Mouse (Mus musculus) CH12.LX (cell line): ENCODE data around the gene Gpx4.

ENCODE experiments used
- BHLHE40 ChIP-seq: IDR thresholded peaks from 2 replicates; pipeline ENCODE4 v1.6.1; 2011; ENCODE audit warnings: mild to moderate bottlenecking, low read depth, low read length, improper control_type of control experiment
- CHD1 ChIP-seq: IDR thresholded peaks from 2 replicates; pipeline ENCODE4 v1.6.1; 2012; ENCODE audit warnings: low read depth, low read length, improper control_type of control experiment, inconsistent platforms
- CTCF ChIP-seq, 2 experiments: IDR thresholded peaks in 1 of 2; conservative IDR thresholded peaks in 1 of 2; 2 replicates each; pipeline ENCODE4 v1.5.1; 2011 to 2012; ENCODE audit warnings: low read depth in 2 of 2, low read length in 2 of 2, improper control_type of control experiment in 1 of 2, inconsistent platforms in 1 of 2, mild to moderate bottlenecking in 1 of 2, moderate library complexity in 1 of 2
- E2F4 ChIP-seq: IDR thresholded peaks from 2 replicates; pipeline ENCODE4 v1.6.1; 2011; ENCODE audit warnings: low read depth, low read length, improper control_type of control experiment; ENCODE audit not compliant: insufficient replicate concordance
- HCFC1 ChIP-seq: IDR thresholded peaks from 2 replicates; pipeline ENCODE4 v1.6.1; 2012; ENCODE audit warnings: low read depth, mild to moderate bottlenecking, inconsistent platforms, low read length, improper control_type of control experiment
- KAT2A ChIP-seq: IDR thresholded peaks from 2 replicates; pipeline ENCODE4 v1.6.1; 2012; ENCODE audit warnings: low read length, improper control_type of control experiment, inconsistent platforms; ENCODE audit not compliant: insufficient replicate concordance
- MAFK ChIP-seq: IDR thresholded peaks from 2 replicates; pipeline ENCODE4 v1.6.1; 2011; ENCODE audit warnings: low read length, improper control_type of control experiment; ENCODE audit not compliant: insufficient replicate concordance
- MAX ChIP-seq: IDR thresholded peaks from 2 replicates; pipeline ENCODE4 v1.6.1; 2011; ENCODE audit warnings: low read length, improper control_type of control experiment
- MYC ChIP-seq: IDR thresholded peaks from 2 replicates; pipeline ENCODE4 v1.6.1; 2011; ENCODE audit warnings: low read depth, mild to moderate bottlenecking, improper control_type of control experiment, low read length
- NELFE ChIP-seq: IDR thresholded peaks from 2 replicates; pipeline ENCODE4 v1.6.1; 2011; ENCODE audit warnings: low read depth, low read length, improper control_type of control experiment
- POLR2A ChIP-seq: IDR thresholded peaks from 2 replicates; pipeline ENCODE4 v1.6.1; 2011; ENCODE audit warnings: low read depth, mild to moderate bottlenecking, improper control_type of control experiment, low read length
- POLR2AphosphoS2 ChIP-seq: IDR thresholded peaks from 2 replicates; pipeline ENCODE4 v1.6.1; 2011; ENCODE audit warnings: low read depth, low read length, improper control_type of control experiment
- RCOR1 ChIP-seq: conservative IDR thresholded peaks from 2 replicates; pipeline ENCODE4 v1.6.1; 2012; ENCODE audit warnings: low read depth, mild to moderate bottlenecking, inconsistent platforms, low read length, improper control_type of control experiment

GRCm38 (mm10) chr10:80100982-80101381 lies 54.0 kb downstream of the Gpx4 start:
- no peak for TF ChIP-seq POLR2A
- no peak for TF ChIP-seq POLR2AphosphoS2
- TF ChIP-seq CTCF (conservative IDR thresholded peaks at IDR 0.05 in 1 of 2, IDR thresholded peaks at IDR 0.05 in 1 of 2; ENCODE audit: low read depth in 2 of 2, low read length in 2 of 2) = no peak
- no peak for TF ChIP-seq MAX
- no peak for TF ChIP-seq E2F4
- TF ChIP-seq HCFC1 = no peak
- no peak for TF ChIP-seq MYC
- no peak for TF ChIP-seq BHLHE40
- TF ChIP-seq NELFE = no peak
- TF ChIP-seq KAT2A = no peak
- TF ChIP-seq CHD1 = no peak
- no peak for TF ChIP-seq RCOR1
- no peak for TF ChIP-seq MAFK
